Mouse (Mus musculus) spleen, adult 2 months (tissue): ENCODE results near the gene Ecel1. TPM values are rescaled to one million over a fixed set of nuclear protein-coding genes. Genes with fewer than 3 reads are reported as not detected.

Experiments used
- DNase-seq, 2 experiments: peaks; one replicate each; pipeline versions ENCODE4 v3.0.0 to v3.0.0-alpha.2; 2012 to 2021; ENCODE audit warnings: low spot score in 2 of 2, low read depth in 1 of 2
- H3K27ac ChIP-seq: fragments of 200-500 bp; 2 replicates; pipeline ENCODE4 v1.5.1; 2012; ENCODE audit warnings: low read length, inconsistent platforms; ENCODE audit not compliant: insufficient read depth
- H3K27me3 ChIP-seq: fragments of 200-500 bp; 2 replicates; pipeline ENCODE4 v1.6.1; 2012; ENCODE audit warnings: mild to moderate bottlenecking, moderate library complexity, low read length, inconsistent platforms; ENCODE audit not compliant: control insufficient read depth, insufficient read depth
- H3K36me3 ChIP-seq: fragments of 200-500 bp; 2 replicates; pipeline ENCODE4 v1.6.1; 2012; ENCODE audit warnings: mild to moderate bottlenecking, low read length, inconsistent platforms; ENCODE audit not compliant: control insufficient read depth, insufficient read depth
- H3K4me1 ChIP-seq: fragments of 200-500 bp; 2 replicates; pipeline ENCODE4 v1.6.1; 2011; ENCODE audit warnings: inconsistent platforms; ENCODE audit not compliant: control insufficient read depth, insufficient read depth, insufficient read length
- H3K4me3 ChIP-seq: fragments of 200-500 bp; 2 replicates; pipeline ENCODE4 v1.5.1; 2011; ENCODE audit warnings: mild to moderate bottlenecking, inconsistent platforms; ENCODE audit not compliant: insufficient read depth, insufficient read length; ENCODE audit errors: extremely low read depth
- CTCF ChIP-seq: fragments of 200-500 bp; IDR thresholded peaks from 2 replicates; pipeline ENCODE4 v1.5.1; 2011; ENCODE audit warnings: mild to moderate bottlenecking, inconsistent platforms; ENCODE audit not compliant: insufficient read depth, insufficient read length, insufficient replicate concordance; ENCODE audit errors: extremely low read depth
- POLR2A ChIP-seq: fragments of 200-500 bp; IDR thresholded peaks from 2 replicates; pipeline ENCODE4 v1.6.1; 2011; ENCODE audit warnings: low read depth, low read length, inconsistent platforms
- WGBS: fragments of 180-500 bp; shearing (Covaris S2); methylation state at CpG from one replicate; pipeline ENCODE4 v1.1.7; 2018; 5-methylcytosine and 5-hydroxymethylcytosine counted together
- polyA plus RNA-seq: library from polyadenylated mRNA; depleted of rRNA; stranded (reverse); fragments of >200 nt; gene quantifications from 2 replicates; pipeline ENCODE4 v1.2.3, GENCODE M21; 2012; rRNA removed

The Ecel1 gene
- 0.39 and 0.76 TPM in 2 replicates for polyA plus RNA-seq

GRCm38 (mm10) chr1:87156199-87156587, at the start of gene Ecel1:
Gene Ecel1 (minus strand): TSS chr1:87156521.
- WGBS = 7% methylated on average over 12 of the region's 12 CpGs
- Histone ChIP-seq H3K27me3 (peaks cover 11% of the 10 kb centered on the region), H3K4me1 (peaks cover 7% of the 10 kb centered on the region; the same call in 1 of the 2 replicates), H3K36me3 (no peaks in the 10 kb centered on the region), H3K4me3 (no peak within 1 kb of the TSS), H3K27ac (no peak within 1 kb of the TSS)
- no peak for DNase-seq
- TF ChIP-seq CTCF (no peak), POLR2A (no peak)

- H3K36me3 ChIP-seq = no peaks in the 10 kb centered on the region
- WGBS = 58% methylated on average over 3 of the region's 3 CpGs
- TF ChIP-seq CTCF (no peak), POLR2A (no peak)
- H3K27ac ChIP-seq = no peak overlapping the region
- no peak for DNase-seq
- no peak overlapping the region for H3K4me3 ChIP-seq
- no peaks in the 10 kb centered on the region; the same call in 1 of the 2 replicates for H3K27me3 ChIP-seq
- no peaks in the 10 kb centered on the region for H3K4me1 ChIP-seq
Measured at GRCm38 (mm10) chr1:87205502-87205901, 49.2 kb upstream of the Ecel1 start.

GRCm38 (mm10) chr1:87205038-87205437, 48.7 kb upstream of the Ecel1 start:
- Histone ChIP-seq H3K4me1 (no peaks in the 10 kb centered on the region), H3K27me3 (no peaks in the 10 kb centered on the region; the same call in 1 of the 2 replicates), H3K27ac (no peak overlapping the region), H3K4me3 (no peak overlapping the region), H3K36me3 (no peaks in the 10 kb centered on the region)
- TF ChIP-seq POLR2A = no peak
- 54% methylated on average over 6 of the region's 6 CpGs for WGBS
- DNase-seq = no peak

- no peaks in the 10 kb centered on the region; the same call in 1 of the 2 replicates for H3K27me3 ChIP-seq
- no peak for DNase-seq
- H3K36me3 ChIP-seq = no peaks in the 10 kb centered on the region
- TF ChIP-seq POLR2A (no peak), CTCF (no peak)
- H3K4me1 ChIP-seq = no peaks in the 10 kb centered on the region
- 84% methylated on average over 7 of the region's 7 CpGs for WGBS
- no peak within 1 kb of the TSS for H3K4me3 ChIP-seq
- H3K27ac ChIP-seq = no peak within 1 kb of the TSS
Measured at GRCm38 (mm10) chr1:87204465-87204864, 48.1 kb upstream of the Ecel1 start, which contains the start of gene Chrng. Gene Chrng (plus strand): TSS chr1:87204657.

GRCm38 (mm10) chr1:87203779-87204178, 47.5 kb upstream of the Ecel1 start:
- Histone ChIP-seq H3K27ac (no peak overlapping the region), H3K36me3 (no peaks in the 10 kb centered on the region), H3K4me1 (no peaks in the 10 kb centered on the region), H3K27me3 (no peaks in the 10 kb centered on the region; the same call in 1 of the 2 replicates), H3K4me3 (no peak overlapping the region)
- TF ChIP-seq POLR2A (no peak), CTCF (no peak)
- WGBS = 84% methylated on average over 5 of the region's 5 CpGs
- no peak for DNase-seq

GRCm38 (mm10) chr1:87201848-87202247, 45.5 kb upstream of the Ecel1 start:
- no peaks in the 10 kb centered on the region for H3K4me1 ChIP-seq
- DNase-seq = no peak
- 39% methylated on average over 1 of the region's 1 CpGs for WGBS
- no peaks in the 10 kb centered on the region for H3K36me3 ChIP-seq
- no peak overlapping the region for H3K4me3 ChIP-seq
- no peaks in the 10 kb centered on the region; the same call in 1 of the 2 replicates for H3K27me3 ChIP-seq
- no peak for TF ChIP-seq POLR2A
- no peak for TF ChIP-seq CTCF
- no peak overlapping the region for H3K27ac ChIP-seq

- WGBS = 57% methylated on average over 2 of the region's 2 CpGs
- Histone ChIP-seq H3K27ac (no peak overlapping the region), H3K36me3 (no peaks in the 10 kb centered on the region), H3K4me1 (no peaks in the 10 kb centered on the region), H3K27me3 (no peaks in the 10 kb centered on the region), H3K4me3 (no peak overlapping the region)
- TF ChIP-seq CTCF = no peak
- TF ChIP-seq POLR2A = no peak
- DNase-seq = no peak
Measured at GRCm38 (mm10) chr1:87200811-87201210, 44.5 kb upstream of the Ecel1 start.
